Mouse (Mus musculus) adrenal gland, adult 8-10 months (tissue): Measurements from ENCODE around the gene Acot11. TPM values are rescaled to one million over a fixed set of nuclear protein-coding genes. Genes with fewer than 3 reads are reported as not detected.
"Not testable (repeated sequence)": the region's sequence is repeated elsewhere in the genome, so short reads cannot be mapped to it uniquely, and the experiment has no call there.

Experiments
- DNase-seq: peaks from one replicate; pipeline ENCODE4 v3.0.0; 2022
- total RNA-seq, 4 experiments: library from RNA; stranded (reverse); gene quantifications; 2 replicates each; pipeline ENCODE4 v1.2.4; 2022

Acot11 gene
- total RNA-seq, 4 experiments from 2014 or later, result 7.7 to 65.3 (median 27.8) TPM

GRCm38 (mm10) chr4:106775767-106776166 is 29.0 kb downstream of the Acot11 start:
- DNase-seq, result not testable (repeated sequence)

- no peak for DNase-seq
Observed at GRCm38 (mm10) chr4:106772558-106772957, 32.2 kb downstream of the Acot11 start.

- no peak for DNase-seq
Observed at GRCm38 (mm10) chr4:106769306-106769705, 35.5 kb downstream of the Acot11 start.

GRCm38 (mm10) chr4:106764166-106764565 is 40.6 kb downstream of the Acot11 start:
- DNase-seq, result no peak

GRCm38 (mm10) chr4:106751726-106752125 is 53.1 kb downstream of the Acot11 start:
- no peak for DNase-seq

- DNase-seq, result peak; percentile 51
Observed at GRCm38 (mm10) chr4:106749699-106750098, 55.1 kb downstream of the Acot11 start.

- DNase-seq, result no peak
Observed at GRCm38 (mm10) chr4:106747001-106747580, 57.7 kb downstream of the Acot11 start.

- no peak for DNase-seq
Observed at GRCm38 (mm10) chr4:106745862-106746261, 58.9 kb downstream of the Acot11 start.

- DNase-seq, result no peak
Observed at GRCm38 (mm10) chr4:106737904-106738303, 66.9 kb downstream of the Acot11 start.

GRCm38 (mm10) chr4:106736884-106737283 is 67.9 kb downstream of the Acot11 start:
- not testable (repeated sequence) for DNase-seq

- DNase-seq, result no peak
Observed at GRCm38 (mm10) chr4:106733636-106734035, 71.2 kb downstream of the Acot11 start, which contains the start of gene Fam151a. Gene Fam151a (plus strand): TSS chr4:106733889.

GRCm38 (mm10) chr4:106730814-106731213 is 74.0 kb downstream of the Acot11 start, which contains the start of gene Mroh7:
Gene Mroh7 (minus strand): TSS chr4:106730925.
- DNase-seq, result no peak

GRCm38 (mm10) chr4:106720631-106721030 is 84.2 kb downstream of the Acot11 start:
- no peak for DNase-seq

- DNase-seq, result no peak
Observed at GRCm38 (mm10) chr4:106713622-106714021, 91.2 kb downstream of the Acot11 start.

- DNase-seq, result peak; percentile 50
Observed at GRCm38 (mm10) chr4:106708408-106708807, 96.4 kb downstream of the Acot11 start.

GRCm38 (mm10) chr4:106707957-106708356 is 96.8 kb downstream of the Acot11 start:
- DNase-seq, result peak; percentile 37

GRCm38 (mm10) chr4:106705096-106705665 is 99.6 kb downstream of the Acot11 start:
- no peak for DNase-seq

GRCm38 (mm10) chr4:106704416-106704815 is 100.4 kb downstream of the Acot11 start:
- DNase-seq, result no peak

GRCm38 (mm10) chr4:106703956-106704355 is 100.8 kb downstream of the Acot11 start:
- DNase-seq, result no peak

GRCm38 (mm10) chr4:106700798-106701197 is 104.0 kb downstream of the Acot11 start:
- no peak for DNase-seq

GRCm38 (mm10) chr4:106699989-106700388 is 104.8 kb downstream of the Acot11 start:
- no peak for DNase-seq
